Mouse (Mus musculus): ENCODE results near the gene 5730409E04Rik. TPM values are rescaled to one million over a fixed set of nuclear protein-coding genes. Genes with fewer than 3 reads are reported as not detected.

Gene 5730409E04Rik
- 7.6 and 15.5 TPM in 2 replicates for total RNA-seq (2017)

DNA sequence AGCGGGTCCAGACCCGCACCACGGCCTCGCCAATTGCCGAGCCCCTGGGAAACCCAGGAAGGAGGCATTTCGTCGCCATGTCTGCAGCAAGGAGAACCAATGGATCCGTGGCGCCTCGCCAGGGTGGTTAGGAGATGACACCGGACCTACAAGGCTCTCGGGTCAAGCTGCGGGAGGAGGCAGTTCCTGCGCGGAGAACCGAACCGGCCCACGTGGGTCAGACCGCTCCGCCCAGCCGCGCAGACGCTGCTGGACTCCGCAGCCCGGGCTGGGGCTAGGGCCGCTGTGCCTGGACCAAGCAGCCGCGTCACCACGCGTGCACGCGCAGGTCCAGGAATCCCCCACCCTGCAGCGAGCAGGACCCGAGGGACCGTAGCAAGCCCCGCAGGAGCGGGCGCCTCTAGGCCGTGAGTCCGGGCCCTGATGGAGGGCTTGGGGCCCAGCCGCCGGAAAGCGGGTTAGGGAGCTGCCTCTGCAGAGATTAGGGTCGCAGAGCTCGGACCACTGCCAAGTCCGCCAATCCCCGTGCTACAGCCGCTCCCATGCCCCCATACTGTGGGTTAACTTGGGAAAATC is at the start of gene 5730409E04Rik:
Gene 5730409E04Rik (plus strand): TSS at position 213 of the 576 bp plus-strand sequence.
- peak; percentile 38 to 61; a peak in 3 of 4 replicates for ATAC-seq (replicated peaks in 1 of 2; ENCODE audit: insufficient read depth in 1 of 2, low FRiP score in 2 of 2, low TSS enrichment in 1 of 2, low read depth in 1 of 2, poor library complexity in 2 of 2, severe bottlenecking in 2 of 2)

DNA sequence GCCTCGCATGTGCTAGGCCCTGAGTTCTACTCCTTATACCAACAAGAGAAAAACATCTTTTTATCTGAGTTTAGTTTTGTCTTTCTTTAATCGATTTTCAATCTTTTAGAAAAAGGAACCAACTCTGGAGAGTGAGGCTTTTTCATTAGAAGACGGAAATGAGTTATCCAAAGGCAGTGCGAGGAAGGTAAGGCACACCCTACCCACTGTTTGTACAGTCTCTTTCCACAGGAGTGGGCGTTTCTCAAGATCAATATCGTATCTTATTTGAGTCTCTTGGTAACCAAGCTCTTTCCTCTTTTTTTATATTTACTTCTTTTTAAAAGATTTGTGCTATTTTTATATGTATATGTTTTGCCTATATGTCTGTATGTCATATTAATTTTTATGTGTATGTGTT is 45.8 kb upstream of the 5730409E04Rik start:
- ATAC-seq (replicated peaks in 1 of 2; ENCODE audit: insufficient read depth in 1 of 2, low FRiP score in 2 of 2, low TSS enrichment in 1 of 2, low read depth in 1 of 2, poor library complexity in 2 of 2, severe bottlenecking in 2 of 2) = no peak

DNA sequence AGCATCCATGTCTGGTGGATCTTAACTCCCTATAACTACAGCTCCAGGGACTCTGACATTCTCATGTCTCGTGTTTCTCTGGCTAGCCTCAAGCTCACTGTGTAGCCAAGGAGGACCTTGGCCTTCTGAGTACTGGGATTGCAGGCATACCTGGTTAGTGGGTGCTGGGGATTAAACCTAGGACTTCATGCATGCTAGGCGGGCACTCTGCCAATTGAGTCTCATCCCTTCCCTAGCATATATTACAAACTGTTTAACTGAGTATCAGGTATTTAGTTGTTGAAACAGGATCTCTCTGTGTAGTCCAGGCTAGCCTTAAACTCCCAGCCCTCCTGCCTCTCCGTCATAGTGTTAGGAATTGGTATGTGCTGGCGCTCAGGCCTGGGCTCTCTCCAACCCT is 42.4 kb upstream of the 5730409E04Rik start:
- no peak for ATAC-seq (replicated peaks in 1 of 2; ENCODE audit: insufficient read depth in 1 of 2, low FRiP score in 2 of 2, low TSS enrichment in 1 of 2, low read depth in 1 of 2, poor library complexity in 2 of 2, severe bottlenecking in 2 of 2)

DNA sequence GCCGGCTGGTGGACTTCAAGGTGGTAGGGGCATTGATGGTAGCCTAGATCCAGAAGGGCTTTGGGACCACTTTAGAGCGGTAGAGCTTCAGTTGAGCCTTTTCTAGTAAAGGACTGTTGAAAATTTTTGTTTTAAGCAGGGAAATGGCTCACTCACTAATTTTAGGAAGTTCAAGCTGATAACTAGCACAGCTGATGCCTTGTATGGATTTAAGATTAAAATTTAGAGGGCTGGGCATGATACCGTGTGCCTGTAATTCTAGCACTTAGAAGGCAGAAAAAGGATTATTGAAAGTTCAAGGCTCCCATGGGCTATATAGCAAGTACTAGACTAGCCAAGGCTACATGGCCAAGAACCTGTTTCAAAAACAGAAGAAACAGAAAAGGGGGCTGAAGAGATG is 39.8 kb upstream of the 5730409E04Rik start:
- no peak for ATAC-seq (replicated peaks in 1 of 2; ENCODE audit: insufficient read depth in 1 of 2, low FRiP score in 2 of 2, low TSS enrichment in 1 of 2, low read depth in 1 of 2, poor library complexity in 2 of 2, severe bottlenecking in 2 of 2)

DNA sequence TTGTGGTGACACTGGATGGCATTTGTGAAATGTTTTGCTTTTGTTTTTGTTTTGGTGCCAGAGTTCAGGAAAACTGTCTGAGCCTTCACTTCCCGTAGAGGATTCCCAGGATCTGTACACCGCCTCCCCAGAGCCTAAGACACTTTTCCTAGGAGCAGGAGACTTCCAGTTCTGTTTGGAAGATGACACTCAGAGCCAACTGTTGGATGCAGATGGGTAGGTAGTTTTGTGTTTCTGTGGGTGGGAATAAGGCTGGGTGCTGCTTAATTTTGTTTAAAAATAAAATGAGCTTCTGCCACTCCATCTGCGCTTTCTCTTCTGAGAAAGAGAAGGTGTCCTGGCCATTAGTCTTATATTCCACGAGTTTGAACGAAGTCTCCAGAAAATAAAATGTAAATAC is 33.3 kb upstream of the 5730409E04Rik start:
- no peak for ATAC-seq (replicated peaks in 1 of 2; ENCODE audit: insufficient read depth in 1 of 2, low FRiP score in 2 of 2, low TSS enrichment in 1 of 2, low read depth in 1 of 2, poor library complexity in 2 of 2, severe bottlenecking in 2 of 2)

DNA sequence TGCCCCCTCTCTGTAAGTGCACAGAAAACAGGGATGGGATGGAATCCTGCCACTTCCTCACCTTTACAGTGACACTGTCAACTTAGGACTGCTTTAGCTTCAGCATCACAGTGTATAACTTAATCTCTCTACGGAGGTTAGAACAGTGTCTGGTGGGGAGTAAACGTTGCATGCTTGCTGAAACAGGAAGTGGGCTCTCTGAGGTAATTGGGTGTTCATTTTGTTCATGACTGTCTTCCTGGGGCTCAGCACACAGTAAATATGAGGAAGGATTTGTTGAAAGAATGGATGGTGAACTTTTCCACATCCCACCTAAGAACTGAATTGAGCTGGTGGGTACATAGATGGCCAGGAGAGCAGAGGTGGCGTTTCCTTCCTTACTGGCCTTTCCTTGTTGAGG is 31.7 kb upstream of the 5730409E04Rik start:
- ATAC-seq (replicated peaks in 1 of 2; ENCODE audit: insufficient read depth in 1 of 2, low FRiP score in 2 of 2, low TSS enrichment in 1 of 2, low read depth in 1 of 2, poor library complexity in 2 of 2, severe bottlenecking in 2 of 2) = peak in 1 of 2 experiments; percentile 46; a peak in 2 of 4 replicates

DNA sequence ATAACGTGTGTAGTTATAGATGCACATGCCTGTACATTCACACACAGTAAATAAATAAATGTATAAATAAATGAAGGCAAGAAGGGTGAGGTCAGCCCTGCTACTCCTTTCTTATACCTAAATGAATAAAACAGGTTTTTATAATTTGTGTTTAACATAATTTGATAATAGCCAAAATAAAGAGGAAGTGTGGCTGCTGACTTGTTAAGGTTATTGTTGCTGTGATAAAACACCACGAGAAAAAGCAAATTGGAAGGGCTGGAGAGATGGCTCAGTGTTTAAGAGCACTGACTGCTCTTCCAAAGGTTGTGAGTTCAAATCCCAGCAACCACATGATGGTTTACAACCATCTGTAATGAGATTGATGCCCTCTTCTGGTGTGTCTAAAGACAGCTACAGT is 30.5 kb upstream of the 5730409E04Rik start:
- ATAC-seq (replicated peaks in 1 of 2; ENCODE audit: insufficient read depth in 1 of 2, low FRiP score in 2 of 2, low TSS enrichment in 1 of 2, low read depth in 1 of 2, poor library complexity in 2 of 2, severe bottlenecking in 2 of 2) = no peak

DNA sequence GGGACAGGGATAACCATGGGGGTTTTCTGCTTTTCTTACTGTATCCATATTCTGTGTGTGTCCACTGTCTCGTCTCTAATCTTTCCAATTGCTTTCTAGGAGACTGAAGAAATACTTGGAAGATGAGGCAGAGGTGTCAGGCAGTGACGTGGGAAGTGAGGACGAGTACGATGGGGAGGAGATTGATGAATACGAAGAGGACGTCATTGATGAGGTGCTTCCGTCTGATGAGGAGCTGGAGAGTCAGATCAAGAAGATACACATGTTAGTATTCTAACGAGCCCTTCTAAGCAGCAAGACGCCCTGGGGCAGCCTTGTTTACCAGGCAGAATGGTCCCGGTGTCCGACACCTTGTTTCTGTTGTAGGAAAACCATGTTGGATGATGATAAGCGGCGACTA is 23.9 kb upstream of the 5730409E04Rik start:
- no peak for ATAC-seq (replicated peaks in 1 of 2; ENCODE audit: insufficient read depth in 1 of 2, low FRiP score in 2 of 2, low TSS enrichment in 1 of 2, low read depth in 1 of 2, poor library complexity in 2 of 2, severe bottlenecking in 2 of 2)

DNA sequence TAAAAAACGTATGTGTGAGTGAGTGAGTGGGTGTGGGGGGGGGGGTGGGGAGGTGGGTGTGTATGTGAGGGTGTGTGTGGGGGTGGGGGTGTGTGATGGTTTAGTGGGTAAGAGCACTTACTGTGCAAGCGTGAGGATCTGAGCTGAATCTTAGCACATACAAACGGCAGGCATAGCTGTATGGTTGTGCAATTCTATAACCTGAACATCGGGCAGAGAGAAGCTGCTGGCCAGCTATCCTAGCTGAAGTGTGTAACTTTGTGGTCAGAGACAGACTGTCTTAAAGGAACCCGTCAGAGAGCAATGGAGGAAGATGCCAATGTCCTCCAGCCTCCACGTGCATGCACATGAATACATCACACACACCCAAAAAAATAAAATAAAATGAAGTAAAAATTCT is 17.6 kb upstream of the 5730409E04Rik start:
- ATAC-seq (replicated peaks in 1 of 2; ENCODE audit: insufficient read depth in 1 of 2, low FRiP score in 2 of 2, low TSS enrichment in 1 of 2, low read depth in 1 of 2, poor library complexity in 2 of 2, severe bottlenecking in 2 of 2) = no peak

DNA sequence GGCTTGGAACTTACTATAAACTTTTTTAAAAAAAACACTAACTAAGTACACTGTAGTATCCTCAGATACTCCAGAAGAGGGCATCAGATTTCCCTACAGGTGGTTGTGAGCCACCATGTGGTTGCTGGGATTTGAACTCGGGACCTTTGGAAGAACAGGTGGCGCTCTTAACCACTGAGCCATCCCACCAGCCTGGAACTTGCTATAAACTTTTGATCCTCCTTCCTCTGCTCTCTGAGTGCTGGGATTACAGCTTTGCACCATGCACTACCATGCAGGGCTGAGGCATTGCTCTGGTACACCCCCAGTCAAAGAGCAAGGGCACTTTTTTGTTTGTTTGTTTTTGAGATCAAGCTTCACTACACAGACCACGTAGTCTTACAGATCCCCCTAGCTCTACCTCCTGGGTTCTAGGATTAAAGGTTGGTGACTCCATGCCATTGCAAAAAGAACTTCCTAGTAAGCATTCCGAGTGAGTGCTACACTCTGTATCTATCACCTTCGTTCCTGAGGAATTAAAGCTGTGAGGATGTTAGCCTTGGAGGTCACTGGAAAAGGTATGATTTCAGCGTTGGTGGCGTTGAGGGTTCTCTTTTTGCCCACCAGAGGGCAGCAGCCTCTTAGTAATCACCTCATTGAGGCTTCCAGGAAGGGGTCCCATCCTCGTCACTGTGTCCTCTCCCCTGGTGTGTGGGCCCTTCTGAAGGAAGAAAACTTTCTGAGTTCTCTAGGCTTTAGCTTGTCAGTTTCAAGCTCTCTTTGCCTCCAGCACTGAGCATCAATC is 9.5 kb upstream of the 5730409E04Rik start:
- peak; percentile 56 to 78 for ATAC-seq (replicated peaks in 1 of 2; ENCODE audit: insufficient read depth in 1 of 2, low FRiP score in 2 of 2, low TSS enrichment in 1 of 2, low read depth in 1 of 2, poor library complexity in 2 of 2, severe bottlenecking in 2 of 2)

DNA sequence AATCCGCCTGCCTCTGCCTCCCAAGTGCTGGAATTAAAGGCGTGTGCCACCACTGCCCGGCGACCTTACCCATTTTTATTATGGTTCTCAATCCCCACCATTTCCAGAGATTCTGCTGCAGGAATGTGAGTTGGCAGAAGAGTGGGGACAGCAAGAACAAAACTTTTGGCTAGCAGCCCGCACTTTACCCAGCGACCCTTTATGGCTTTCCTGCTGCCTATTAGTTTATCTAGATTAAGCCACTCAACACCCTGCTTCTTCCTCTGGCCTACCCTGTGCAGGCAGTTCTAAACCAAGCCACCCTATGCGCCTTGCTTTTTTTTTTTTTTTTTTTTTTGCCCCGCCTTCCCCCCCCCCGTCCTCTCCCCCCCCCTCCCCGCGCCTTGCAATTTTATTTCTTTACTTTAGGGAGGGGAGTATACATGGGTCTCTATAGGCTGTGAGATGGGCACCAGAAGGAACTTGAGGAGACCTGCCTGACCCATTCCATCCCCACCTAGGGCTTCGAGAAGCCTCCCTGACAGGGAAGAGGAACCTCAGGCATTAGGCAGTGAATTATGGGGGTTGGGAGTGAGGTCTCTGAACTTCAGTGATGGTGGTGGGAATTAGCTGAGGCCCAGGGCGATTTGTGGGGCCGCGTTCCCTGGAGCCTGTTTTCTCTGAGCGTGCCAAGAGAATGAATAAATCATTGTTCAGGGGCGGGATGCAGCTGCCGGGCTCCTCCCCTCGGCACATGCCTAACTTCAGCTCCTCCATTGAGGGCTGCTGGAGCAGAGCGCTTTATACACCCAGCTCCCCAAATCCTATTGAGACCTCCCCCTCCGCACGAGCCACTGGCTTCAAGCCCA is 7.8 kb upstream of the 5730409E04Rik start:
- peak; percentile 43 to 47; a peak in 1 of 4 replicates for ATAC-seq (replicated peaks in 1 of 2; ENCODE audit: insufficient read depth in 1 of 2, low FRiP score in 2 of 2, low TSS enrichment in 1 of 2, low read depth in 1 of 2, poor library complexity in 2 of 2, severe bottlenecking in 2 of 2)

DNA sequence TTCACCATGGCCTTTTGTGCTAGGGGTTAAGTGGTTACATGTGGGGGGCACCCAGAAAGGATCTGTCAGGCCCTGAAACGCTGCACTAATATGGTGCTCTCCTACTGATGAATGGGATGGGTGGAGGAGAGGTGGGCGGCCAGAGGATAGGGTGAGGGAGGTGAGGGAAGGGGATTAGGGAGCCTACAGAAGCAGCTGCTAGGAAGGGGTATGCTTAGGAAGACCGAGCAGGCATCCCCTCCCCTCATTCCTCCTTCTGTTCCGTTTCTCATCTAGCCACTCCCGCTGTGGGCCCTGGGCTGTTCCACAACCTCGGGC is 7.2 kb upstream of the 5730409E04Rik start:
- ATAC-seq (replicated peaks in 1 of 2; ENCODE audit: insufficient read depth in 1 of 2, low FRiP score in 2 of 2, low TSS enrichment in 1 of 2, low read depth in 1 of 2, poor library complexity in 2 of 2, severe bottlenecking in 2 of 2) = no peak

DNA sequence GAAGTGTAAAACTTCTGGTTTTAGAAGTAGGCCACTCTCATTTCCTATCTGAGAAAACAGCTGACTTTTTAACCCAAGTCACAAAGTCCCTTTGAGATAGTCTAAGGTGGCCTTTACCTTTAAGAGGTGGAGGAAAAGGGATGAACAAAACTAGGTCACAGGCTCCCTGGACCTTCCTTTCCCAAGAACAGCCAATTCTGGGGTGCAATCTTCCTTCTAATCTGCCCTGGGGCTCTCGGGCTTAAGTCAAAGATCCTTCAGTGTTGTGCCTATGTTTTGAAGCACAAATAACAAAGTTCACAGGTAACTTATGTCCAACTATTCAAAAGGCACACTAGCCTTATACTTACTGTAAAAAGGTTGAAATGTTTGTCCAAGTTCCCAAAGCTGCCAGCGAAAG is 5.5 kb upstream of the 5730409E04Rik start:
- ATAC-seq (replicated peaks in 1 of 2; ENCODE audit: insufficient read depth in 1 of 2, low FRiP score in 2 of 2, low TSS enrichment in 1 of 2, low read depth in 1 of 2, poor library complexity in 2 of 2, severe bottlenecking in 2 of 2) = no peak

DNA sequence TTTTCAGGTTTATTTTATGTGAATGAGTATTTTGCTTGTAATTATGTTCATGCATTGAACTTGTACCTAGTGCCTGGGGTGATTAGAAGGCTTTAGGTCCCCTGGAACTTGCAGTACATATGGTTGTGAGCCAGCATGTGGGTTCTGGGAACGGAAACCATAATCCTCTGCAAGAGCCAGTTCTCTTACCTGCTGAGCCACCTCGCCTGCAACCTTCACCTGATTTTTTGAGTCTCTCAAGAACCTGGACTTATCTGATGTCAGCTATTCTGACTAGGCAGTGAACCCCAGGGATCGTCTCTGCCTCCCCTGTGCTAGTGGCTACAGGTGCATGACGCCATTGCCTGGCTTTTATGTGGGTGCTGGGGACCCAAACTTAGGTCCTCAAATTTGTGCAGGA is 3.9 kb upstream of the 5730409E04Rik start:
- no peak for ATAC-seq (replicated peaks in 1 of 2; ENCODE audit: insufficient read depth in 1 of 2, low FRiP score in 2 of 2, low TSS enrichment in 1 of 2, low read depth in 1 of 2, poor library complexity in 2 of 2, severe bottlenecking in 2 of 2)

DNA sequence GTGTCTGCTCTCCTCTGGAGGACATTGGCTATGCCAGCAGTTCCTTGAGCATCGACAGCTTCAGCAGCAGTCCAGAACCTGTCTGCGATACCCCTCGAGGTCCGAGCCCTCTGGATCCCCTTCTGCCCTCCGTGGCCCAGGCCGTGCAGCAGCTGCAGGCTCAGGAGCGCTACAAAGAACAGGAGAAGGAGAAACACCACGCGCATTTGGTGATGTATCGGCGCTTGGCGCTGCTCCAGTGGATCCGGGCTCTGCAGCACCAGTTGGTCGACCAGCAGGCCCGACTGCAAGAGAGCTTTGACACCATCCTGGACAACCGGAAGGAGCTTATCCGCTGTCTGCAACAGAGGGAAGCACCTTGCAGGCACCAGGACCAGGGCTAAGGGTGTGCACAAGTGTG is 2.4 kb downstream of the 5730409E04Rik start:
- no peak for ATAC-seq (replicated peaks in 1 of 2; ENCODE audit: insufficient read depth in 1 of 2, low FRiP score in 2 of 2, low TSS enrichment in 1 of 2, low read depth in 1 of 2, poor library complexity in 2 of 2, severe bottlenecking in 2 of 2)

DNA sequence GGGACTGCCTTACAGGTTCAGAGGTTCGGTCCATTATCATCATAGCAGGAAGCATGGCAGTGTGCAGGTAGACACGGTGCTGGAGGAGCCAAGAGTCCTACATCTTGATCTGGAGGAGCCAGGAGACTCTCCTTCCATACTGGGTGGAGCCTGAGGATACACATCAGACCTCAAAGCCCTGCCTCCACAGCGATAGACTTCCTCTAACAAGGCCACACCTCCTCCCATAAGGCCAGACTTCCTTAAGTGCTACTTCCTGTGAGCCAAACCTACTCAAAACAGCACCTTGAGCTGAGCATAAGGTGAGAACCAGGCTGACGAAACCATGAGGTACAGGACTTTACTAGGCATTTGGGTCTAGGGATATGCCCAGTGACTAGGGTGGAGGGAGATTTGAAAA is 6.7 kb downstream of the 5730409E04Rik start:
- no peak for ATAC-seq (replicated peaks in 1 of 2; ENCODE audit: insufficient read depth in 1 of 2, low FRiP score in 2 of 2, low TSS enrichment in 1 of 2, low read depth in 1 of 2, poor library complexity in 2 of 2, severe bottlenecking in 2 of 2)

DNA sequence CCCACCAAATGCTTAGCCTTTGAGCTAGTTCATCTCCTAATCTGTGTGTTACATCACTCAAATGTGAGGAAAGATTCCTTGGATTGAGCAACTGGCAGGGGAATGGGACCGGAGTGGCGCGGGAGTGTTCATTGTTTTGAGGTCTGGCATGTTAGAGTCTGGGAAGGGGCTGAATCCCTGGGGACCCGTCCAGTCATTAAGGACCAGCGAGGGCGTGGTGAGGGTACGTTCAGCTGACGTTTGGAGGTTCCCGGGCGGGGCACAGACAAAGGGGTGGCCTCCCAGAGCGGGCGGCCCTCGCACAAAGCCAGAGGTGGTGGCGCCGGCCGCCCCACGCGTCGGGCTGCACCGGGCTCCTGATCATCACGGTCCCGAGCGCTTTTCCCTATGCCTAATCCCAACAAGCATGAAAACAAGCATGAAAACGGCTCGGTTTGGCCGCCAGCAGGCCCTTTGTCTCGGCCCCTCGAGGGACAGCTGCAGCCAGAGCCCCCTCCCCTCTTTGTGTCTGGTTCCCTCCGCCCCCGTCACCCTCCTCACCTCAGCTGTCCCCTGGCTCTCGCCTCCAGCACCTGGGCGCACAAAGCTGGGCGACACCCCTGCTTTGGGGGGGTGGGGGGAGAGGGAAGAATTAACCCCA is 10.2 kb downstream of the 5730409E04Rik start:
- ATAC-seq (replicated peaks in 1 of 2; ENCODE audit: insufficient read depth in 1 of 2, low FRiP score in 2 of 2, low TSS enrichment in 1 of 2, low read depth in 1 of 2, poor library complexity in 2 of 2, severe bottlenecking in 2 of 2) = peak in 1 of 2 experiments; percentile 50; a peak in 2 of 4 replicates
